Mouse (Mus musculus) ES-E14 (cell line): ENCODE results near the gene Pnliprp1. TPM values are rescaled to one million over a fixed set of nuclear protein-coding genes. Genes with fewer than 3 reads are reported as not detected.

Experiments used
- DNase-seq: peaks from one replicate; pipeline ENCODE4 v3.0.0-alpha.2; 2013; ENCODE audit warnings: low read depth, low spot score
- H3K27ac ChIP-seq: 2 replicates; pipeline ENCODE4 v1.5.1; 2012; ENCODE audit warnings: low read depth, mild to moderate bottlenecking, low read length, moderate library complexity, mixed read lengths; ENCODE audit not compliant: poor library complexity, insufficient read depth, severe bottlenecking
- H3K36me3 ChIP-seq: 2 replicates; pipeline ENCODE4 v1.6.1; 2012; ENCODE audit warnings: mild to moderate bottlenecking, low read length, moderate library complexity, mixed read lengths; ENCODE audit not compliant: control insufficient read depth, poor library complexity, insufficient read depth, severe bottlenecking
- H3K4me1 ChIP-seq, 2 experiments: fragments of 150-350 bp in 1 of 2; sonication (generic) in 1 of 2; 2 replicates each; pipeline ENCODE4 v1.6.1; 2012; ENCODE audit warnings: low read length in 2 of 2, mild to moderate bottlenecking in 1 of 2, mixed read lengths in 1 of 2; ENCODE audit not compliant: control insufficient read depth in 2 of 2, insufficient read depth in 2 of 2, poor library complexity in 1 of 2
- H3K4me3 ChIP-seq, 2 experiments: fragments of 150-350 bp in 1 of 2; sonication (generic) in 1 of 2; 2 replicates each; pipeline ENCODE4 v1.5.1; 2012; ENCODE audit warnings: low read length in 2 of 2, low read depth in 1 of 2, mild to moderate bottlenecking in 1 of 2, mixed read lengths in 1 of 2; ENCODE audit not compliant: insufficient read depth in 1 of 2, poor library complexity in 1 of 2, severe bottlenecking in 1 of 2
- H3K9ac ChIP-seq: 2 replicates; pipeline ENCODE4 v1.6.1; 2012; ENCODE audit warnings: low read depth, mild to moderate bottlenecking, low read length, mixed read lengths; ENCODE audit not compliant: poor library complexity, insufficient read depth, severe bottlenecking
- H3K9me3 ChIP-seq: fragments of 150-350 bp; sonication (generic); 2 replicates; pipeline ENCODE4 v1.6.1; 2012; ENCODE audit warnings: low read depth, mild to moderate bottlenecking, low read length; ENCODE audit not compliant: control insufficient read depth, insufficient read depth
- CHD2 ChIP-seq: IDR thresholded peaks from 2 replicates; pipeline ENCODE4 v1.6.1; 2014; ENCODE audit warnings: mild to moderate bottlenecking, low read depth, low read length, inconsistent platforms
- HCFC1 ChIP-seq: IDR thresholded peaks from 2 replicates; pipeline ENCODE4 v1.6.1; 2012; ENCODE audit warnings: low read length, inconsistent platforms, borderline replicate concordance; ENCODE audit not compliant: insufficient read depth
- MAFK ChIP-seq: IDR thresholded peaks from 2 replicates; pipeline ENCODE4 v1.6.1; 2014; ENCODE audit warnings: mild to moderate bottlenecking, low read depth, low read length, inconsistent platforms; ENCODE audit not compliant: insufficient read depth
- ZC3H11A ChIP-seq: IDR thresholded peaks from 2 replicates; pipeline ENCODE4 v1.6.1; 2012; ENCODE audit warnings: low read depth, mild to moderate bottlenecking, inconsistent platforms, low read length, borderline replicate concordance
- ZNF384 ChIP-seq: IDR thresholded peaks from 2 replicates; pipeline ENCODE4 v1.6.1; 2012; ENCODE audit warnings: low read depth, low read length, inconsistent platforms
- in situ Hi-C, 2 experiments: fragments of 600-800 bp; cut with MboI; formaldehyde crosslinking; loops; one replicate each; pipeline ENCODE4 v1.15.1; 2025; ENCODE audit warnings: low sequenced_read_pairs in 2 of 2, inconsistent platforms in 1 of 2; ENCODE audit not compliant: unreplicated experiment in 2 of 2
- total RNA-seq: library from RNA; depleted of rRNA; stranded (reverse); fragments of 300-350 nt; gene quantifications from 2 replicates; pipeline ENCODE4 v1.2.3, GENCODE M21; 2012; rRNA removed

Pnliprp1 gene
- not detected in 2 replicates for total RNA-seq

GRCm38 (mm10) chr19:58728445-58729031 lies at the start of gene Pnliprp1:
TSS of gene Pnliprp1 (plus strand) at chr19:58728887.
- no peaks in the 10 kb centered on the region for H3K9me3 ChIP-seq
- in situ Hi-C loops = no loop called here
- H3K4me1 ChIP-seq = no peaks in the 10 kb centered on the region
- no peak for DNase-seq
- no peak within 1 kb of the TSS for H3K27ac ChIP-seq
- TF ChIP-seq ZC3H11A (no peak), HCFC1 (no peak), MAFK (no peak), ZNF384 (no peak)
- no peaks in the 10 kb centered on the region for H3K36me3 ChIP-seq
- H3K9ac ChIP-seq = no peak within 1 kb of the TSS
- H3K4me3 ChIP-seq = no peak within 1 kb of the TSS

- H3K9ac ChIP-seq = no peak overlapping the region
- TF ChIP-seq ZC3H11A = no peak
- in situ Hi-C loops = no loop called here
Measured at GRCm38 (mm10) chr19:58688933-58689332, 39.8 kb upstream of the Pnliprp1 start.

GRCm38 (mm10) chr19:58695314-58695713 lies 33.4 kb upstream of the Pnliprp1 start:
- DNase-seq = no peak
- Histone ChIP-seq H3K9ac (no peak overlapping the region), H3K36me3 (no peaks in the 10 kb centered on the region), H3K4me1 (no peaks in the 10 kb centered on the region), H3K4me3 (no peak overlapping the region), H3K9me3 (no peaks in the 10 kb centered on the region), H3K27ac (no peak overlapping the region)
- in situ Hi-C loops = no loop called here
- TF ChIP-seq CHD2 (no peak), ZNF384 (no peak)

More at GRCm38 (mm10) chr19:58688933-58689332, 39.8 kb upstream of the Pnliprp1 start:
- no peaks in the 10 kb centered on the region for H3K4me1 ChIP-seq
- H3K36me3 ChIP-seq = no peaks in the 10 kb centered on the region
- no peaks in the 10 kb centered on the region for H3K9me3 ChIP-seq
- no peak overlapping the region for H3K4me3 ChIP-seq
- H3K27ac ChIP-seq = no peak overlapping the region
- no peak for DNase-seq

- TF ChIP-seq MAFK = no peak
- TF ChIP-seq ZNF384 = no peak
- no peak for TF ChIP-seq ZC3H11A
- no peak for TF ChIP-seq CHD2
- TF ChIP-seq HCFC1 = no peak
- DNase-seq = no peak
- H3K9ac ChIP-seq = no peak overlapping the region
- H3K9me3 ChIP-seq = no peaks in the 10 kb centered on the region
- no peaks in the 10 kb centered on the region for H3K36me3 ChIP-seq
- H3K27ac ChIP-seq = no peak overlapping the region
- no peaks in the 10 kb centered on the region for H3K4me1 ChIP-seq
- H3K4me3 ChIP-seq = no peak overlapping the region
- in situ Hi-C loops = no loop called here
Measured at GRCm38 (mm10) chr19:58696235-58696634, 32.5 kb upstream of the Pnliprp1 start.

GRCm38 (mm10) chr19:58704556-58704955 lies 24.1 kb upstream of the Pnliprp1 start:
- in situ Hi-C loops = no loop called here
- Histone ChIP-seq H3K9me3 (no peaks in the 10 kb centered on the region), H3K27ac (no peak overlapping the region), H3K4me1 (peaks cover 2 to 6% of the 10 kb centered on the region in 2 experiments; a peak in 2 of 4 replicates), H3K4me3 (no peak overlapping the region), H3K36me3 (no peaks in the 10 kb centered on the region), H3K9ac (no peak overlapping the region)
- no peak for TF ChIP-seq CHD2
- TF ChIP-seq ZC3H11A = no peak
- TF ChIP-seq HCFC1 = no peak
- no peak for TF ChIP-seq ZNF384
- no peak for TF ChIP-seq MAFK
- no peak for DNase-seq
